8 mouse cellular contexts compared by ENCODE assay signal in genomic region chr5:124111742-124112497, GRCm38 (mm10). TPM values are rescaled to one million over a fixed set of nuclear protein-coding genes. Genes with fewer than 3 reads are reported as not detected.
DNase-seq lines count a peak whose midpoint lies in the region; ATAC-seq lines count a peak whose summit lies in the region.

Gene Ogfod2 (plus strand): TSS chr5:124112297.

- peaks cover 15% of the 10 kb centered on the region for H3K36me3 ChIP-seq in heart, embryonic 10.5 days
- peaks cover 11% of the 10 kb centered on the region; the same call in 1 of the 2 replicates for H3K36me3 ChIP-seq in kidney, embryonic 15.5 days

- whole genome bisulfite sequencing in heart, embryonic 10.5 days: 1% methylated on average over 66 of the region's 66 CpGs
- WGBS in kidney, embryonic 15.5 days: 2% methylated on average over 66 of the region's 66 CpGs

- ATAC-seq in erythroblast, adult 5-6 weeks (replicated peaks; ENCODE audit: low FRiP score, poor library complexity, severe bottlenecking): peak; percentile 89
- ATAC-seq in kidney, embryonic 15.5 days (replicated peaks; ENCODE audit: low FRiP score): peak; percentile 96
- peak; percentile 90 for ATAC-seq in monocyte, adult 5-6 weeks (replicated peaks; ENCODE audit: insufficient number of reproducible peaks, low FRiP score, low TSS enrichment, poor library complexity, severe bottlenecking)

- H3K9ac ChIP-seq in kidney, embryonic 15.5 days: peak within 1 kb of the TSS; percentile 75

- no peaks in the 10 kb centered on the region for H3K27me3 ChIP-seq in heart, embryonic 10.5 days (ENCODE audit: insufficient read depth, poor library complexity, severe bottlenecking)
- no peaks in the 10 kb centered on the region for H3K27me3 ChIP-seq in kidney, embryonic 15.5 days

- H3K9me3 ChIP-seq in heart, embryonic 10.5 days: no peaks in the 10 kb centered on the region
- H3K9me3 ChIP-seq in kidney, embryonic 15.5 days (replicated peaks): no peaks in the 10 kb centered on the region

- H3K4me1 ChIP-seq in heart, embryonic 10.5 days: peaks cover 41% of the 10 kb centered on the region
- peaks cover 34% of the 10 kb centered on the region for H3K4me1 ChIP-seq in kidney, embryonic 15.5 days

- H3K4me2 ChIP-seq in kidney, embryonic 15.5 days: peak within 1 kb of the TSS; percentile 93

- DNase-seq in B cell, adult 2 months: peak; percentile 94 to 95
- DNase-seq in brain, adult 2 months (ENCODE audit: low read depth, low spot score): peak; percentile 99
- peak; percentile 99 for DNase-seq in heart, embryonic 10.5 days (ENCODE audit: low spot score)
- DNase-seq in liver: peak; percentile 98
- DNase-seq in spleen, postnatal 4 days (ENCODE audit: low spot score in 2 of 2): peak; percentile 95 to 96

- H3K27ac ChIP-seq in heart, embryonic 10.5 days: peak within 1 kb of the TSS; percentile 97
- H3K27ac ChIP-seq in kidney, embryonic 15.5 days: peak within 1 kb of the TSS; percentile 90

- peak within 1 kb of the TSS; percentile 94 for H3K4me3 ChIP-seq in heart, embryonic 10.5 days
- peak within 1 kb of the TSS; percentile 93 for H3K4me3 ChIP-seq in kidney, embryonic 15.5 days (replicated peaks)

RNA-seq across cellular contexts. Expression of gene Ogfod2, which starts in this region (rescaled TPM):
- 4.8 and 6.9 TPM in 2 replicates for total RNA-seq in erythroblast, adult 5-6 weeks (2015; ENCODE audit: low replicate concordance)
- total RNA-seq in erythroblast, adult 5-6 weeks (2017; ENCODE audit: low replicate concordance): 13.9 and 19.9 TPM in 2 replicates
- polyA plus RNA-seq in heart, embryonic 10.5 days (2016; fragmentation: Nextera tagmentation; extraction: Ambion mirVana): 19.6 and 20.1 TPM in 2 replicates
- polyA plus RNA-seq in kidney, embryonic 15.5 days (2015; fragmentation: Nextera tagmentation; extraction: Ambion mirVana): 22.5 and 24.7 TPM in 2 replicates
- total RNA-seq in monocyte, adult 5-6 weeks (2017): 10.7 to 21.5 TPM (median 14.4 TPM) in 3 replicates

Comparison
In these comparisons a context has a peak if more than half of its experiments do, and no peak if none do; other contexts are left out.
1. Peak in every context shown above with its lines: DNase-seq, ATAC-seq, H3K4me3 ChIP-seq and H3K27ac ChIP-seq.